10 mouse cellular contexts compared by ENCODE assay signal in the genomic region with DNA sequence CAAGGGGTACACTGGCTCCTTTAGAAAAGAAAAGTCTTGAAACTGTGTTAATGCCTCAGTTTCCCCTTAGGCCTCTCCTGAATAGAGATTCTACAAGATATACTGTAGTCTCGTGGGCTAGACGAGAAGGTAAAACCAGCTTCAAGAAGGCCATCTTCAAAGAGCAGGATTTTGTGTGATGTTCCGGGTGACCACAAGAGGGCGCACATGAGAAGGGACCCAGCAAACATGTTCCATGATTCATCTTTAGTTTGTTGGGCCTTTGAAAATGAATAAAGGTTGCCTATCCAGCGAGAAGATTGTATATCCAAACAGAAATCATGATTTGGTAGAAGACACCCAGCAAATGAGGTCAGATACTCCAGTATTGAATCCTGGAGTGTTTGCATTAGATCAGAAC. TPM values are rescaled to one million over a fixed set of nuclear protein-coding genes. Genes with fewer than 3 reads are reported as not detected.
DNase-seq lines count a peak whose midpoint lies in the region; ATAC-seq and TF ChIP-seq lines count a peak whose summit lies in the region.
"Had no signal": no experiment of that assay in that cellular context is flagged by ENCODE, and none has a peak within 500 bp of the region (broad histone marks: within the 10 kb centered on the region; RNA-seq: fewer than 3 reads in every experiment).

No protein-coding gene starts in this region.

- H3K9me3 ChIP-seq in liver, embryonic 11.5 days (ENCODE audit: control insufficient read depth, low read length) = no peaks in the 10 kb centered on the region
- H3K9me3 ChIP-seq: heart, embryonic 15.5 days; stomach, embryonic 15.5 days had no signal

- no peaks in the 10 kb centered on the region for H3K27me3 ChIP-seq in liver, adult 2 months (ENCODE audit: control insufficient read depth, insufficient read depth, low read length)
- H3K27me3 ChIP-seq in liver, embryonic 11.5 days (replicated peaks; ENCODE audit: control insufficient read depth, insufficient read depth, low read length) = no peaks in the 10 kb centered on the region
- H3K27me3 ChIP-seq in Patski = no peaks in the 10 kb centered on the region
- H3K27me3 ChIP-seq: heart, embryonic 15.5 days; stomach, embryonic 15.5 days had no signal

- no peak overlapping the region for H3K9ac ChIP-seq in liver, adult 2 months (ENCODE audit: low read depth, low read length)
- no peak overlapping the region for H3K9ac ChIP-seq in liver, embryonic 11.5 days (ENCODE audit: low read depth, low read length)
- H3K9ac ChIP-seq: heart, embryonic 15.5 days; stomach, embryonic 15.5 days had no signal

- WGBS in liver, adult 2 months = 26% methylated on average over 5 of the region's 5 CpGs
- 23% methylated on average over 5 of the region's 5 CpGs for WGBS in liver, embryonic 11.5 days

- peak; percentile 70; the same call in 1 of the 2 replicates for TF ChIP-seq CTCF in liver, adult 2 months (IDR thresholded peaks at IDR 0.05; ENCODE audit: low read depth, low read length)
- peak; percentile 81 for TF ChIP-seq CTCF in Patski (IDR thresholded peaks at IDR 0.05)

- POLR2A ChIA-PET in Patski (lab: Charles Lee) = no interaction called here

- DNase-seq in liver, adult 2 months (ENCODE audit: extremely low read depth, low read depth, low spot score) = peak; percentile 46
- no peak for DNase-seq in liver, embryonic 11.5 days (ENCODE audit: low spot score)
- no peak for DNase-seq in Patski (ENCODE audit: low read depth, low spot score)
- peak; percentile 16 for DNase-seq in cerebellum, adult 9-11 months
- DNase-seq in heart, postnatal 36 days = peak; percentile 34 to 64
- DNase-seq in left cerebral cortex, postnatal 4 days = peak; percentile 61
- DNase-seq in ovary, postnatal 36 days (ENCODE audit: low spot score) = peak; percentile 41
- DNase-seq in urinary bladder, postnatal 36 days (ENCODE audit: low spot score in 2 of 2) = peak; percentile 42 to 45

- ATAC-seq in liver, embryonic 11.5 days (replicated peaks; ENCODE audit: low FRiP score) = no peak
- no peak for ATAC-seq in Patski

- TF ChIP-seq POLR2A in liver, adult 2 months (IDR thresholded peaks at IDR 0.05; ENCODE audit: extremely low read depth, insufficient read depth, low read length) = no peak

- H3K4me2 ChIP-seq in liver, embryonic 11.5 days = no peak overlapping the region
- H3K4me2 ChIP-seq: heart, embryonic 15.5 days; stomach, embryonic 15.5 days had no signal

- no peaks in the 10 kb centered on the region for H3K4me1 ChIP-seq in liver, adult 2 months (ENCODE audit: control insufficient read depth, insufficient read depth, low read length)
- no peaks in the 10 kb centered on the region for H3K4me1 ChIP-seq in liver, embryonic 11.5 days (replicated peaks; ENCODE audit: control insufficient read depth, insufficient read depth, low read length)
- H3K4me1 ChIP-seq: stomach, embryonic 15.5 days had no signal

- H3K36me3 ChIP-seq in liver, adult 2 months (ENCODE audit: control insufficient read depth, insufficient read depth, low read length) = no peaks in the 10 kb centered on the region
- no peaks in the 10 kb centered on the region for H3K36me3 ChIP-seq in liver, embryonic 11.5 days (ENCODE audit: control insufficient read depth, insufficient read depth, low read length)
- H3K36me3 ChIP-seq: heart, embryonic 15.5 days; stomach, embryonic 15.5 days had no signal

- CTCF ChIA-PET in Patski (lab: Charles Lee) = interaction anchor here (0.7 to 3.4 kb wide), 10 partner anchors 9 to 260 kb away, joined by 3 to 20 read pairs (median 4); no protein-coding TSS in a partner anchor

- H3K4me3 ChIP-seq in liver, adult 2 months (ENCODE audit: insufficient read depth, low read depth, low read length) = no peak overlapping the region
- H3K4me3 ChIP-seq in liver, embryonic 11.5 days (ENCODE audit: low read depth, low read length) = no peak overlapping the region
- H3K4me3 ChIP-seq: heart, embryonic 15.5 days; stomach, embryonic 15.5 days had no signal

- H3K79me2 ChIP-seq in liver, adult 2 months (ENCODE audit: control insufficient read depth, insufficient read depth, low read length) = no peaks in the 10 kb centered on the region

- in situ Hi-C loops in Patski (cut with MboI; ENCODE audit: low pct_unique_long_range_greater_than_20kb) = no loop called here

- intact Hi-C loops in heart, postnatal 36 days (cut with DNase I) = loop anchor here (1.0 to 5.0 kb wide), 2 partner anchors 61 to 262 kb away; no protein-coding TSS in a partner anchor
- intact Hi-C loops in left cerebral cortex, postnatal 4 days (cut with DNase I) = no loop called here

- H3K27ac ChIP-seq in liver, adult 2 months (replicated peaks; ENCODE audit: insufficient read depth, low read depth, low read length) = no peak overlapping the region
- no peak overlapping the region for H3K27ac ChIP-seq in liver, embryonic 11.5 days (ENCODE audit: low read depth, low read length)
- H3K27ac ChIP-seq: heart, embryonic 15.5 days; stomach, embryonic 15.5 days had no signal

RNA-seq across cellular contexts. Expression of a gene that starts 48.4 kb away (rescaled TPM):
- total RNA-seq in liver, adult 2 months (2014; rRNA removed) = 5.2 and 7.7 TPM in 2 replicates
- 4.5 and 5.2 TPM in 2 replicates for polyA plus RNA-seq in liver, adult 2 months (2012; rRNA removed)
- polyA plus RNA-seq in liver, embryonic 11.5 days (2014; fragmentation: Nextera tagmentation; extraction: Ambion mirVana) = 12.1 and 12.5 TPM in 2 replicates
- polyA plus RNA-seq in Patski (2021) = 5.6 TPM
- 10 to 100 TPM; 10.6 to 14.7 TPM for total RNA-seq in heart, postnatal 36 days (2021)
- total RNA-seq in left cerebral cortex, postnatal 4 days (2021) = 1 to 10 TPM; 3.6 to 3.9 TPM

Comparison
In these comparisons a context has a peak if more than half of its experiments do, and no peak if none do; other contexts are left out.
1. DNase-seq: peak in liver, adult 2 months (single experiment), cerebellum, adult 9-11 months (single experiment), heart, postnatal 36 days (2 of 2), left cerebral cortex, postnatal 4 days (single experiment), ovary, postnatal 36 days (single experiment) and urinary bladder, postnatal 36 days (2 of 2); none in liver, embryonic 11.5 days (single experiment) and Patski (single experiment).